Mouse (Mus musculus) midbrain, embryonic 12.5 days (tissue): Measurements from ENCODE around the gene Olfr1466. TPM values are rescaled to one million over a fixed set of nuclear protein-coding genes. Genes with fewer than 3 reads are reported as not detected.

ENCODE experiments used
- ATAC-seq: fragments of 200-750 bp; cut with Nextera tagmentation; 2 replicates; pipeline ENCODE4 v1.8.0; 2017; ENCODE audit warnings: low read depth, moderate TSS enrichment, moderate library complexity; ENCODE audit not compliant: low FRiP score
- H3K27ac ChIP-seq: fragments of 300-500 bp; sonication (generic); replicated peaks from 2 replicates; pipeline ENCODE4 v1.5.1; 2016; ENCODE audit warnings: mild to moderate bottlenecking
- H3K27me3 ChIP-seq: fragments of 300-500 bp; sonication (generic); 2 replicates; pipeline ENCODE4 v1.6.1; 2016; ENCODE audit warnings: mild to moderate bottlenecking
- H3K36me3 ChIP-seq: fragments of 300-500 bp; sonication (generic); 2 replicates; pipeline ENCODE4 v1.6.1; 2016
- H3K4me1 ChIP-seq: fragments of 300-500 bp; sonication (generic); 2 replicates; pipeline ENCODE4 v1.6.1; 2016
- H3K4me2 ChIP-seq: fragments of 300-500 bp; sonication (generic); replicated peaks from 2 replicates; pipeline ENCODE4 v1.6.1; 2016; ENCODE audit warnings: mild to moderate bottlenecking, moderate library complexity
- H3K4me3 ChIP-seq: fragments of 300-500 bp; sonication (generic); 2 replicates; pipeline ENCODE4 v1.5.1; 2016; ENCODE audit warnings: mild to moderate bottlenecking
- H3K9ac ChIP-seq: fragments of 300-500 bp; sonication (generic); replicated peaks from 2 replicates; pipeline ENCODE4 v1.6.1; 2016; ENCODE audit warnings: mild to moderate bottlenecking, moderate library complexity
- H3K9me3 ChIP-seq: fragments of 300-500 bp; sonication (generic); 2 replicates; pipeline ENCODE4 v1.6.1; 2016; ENCODE audit warnings: mild to moderate bottlenecking
- WGBS: fragments of 180-500 bp; shearing (Covaris S2); methylation state at CpG from one replicate; pipeline ENCODE4 v1.1.7; 2016; 5-methylcytosine and 5-hydroxymethylcytosine counted together
- polyA plus RNA-seq: library from polyadenylated mRNA; unstranded; fragments of >200 nt; fragmentation: Nextera tagmentation; extraction: Ambion mirVana; gene quantifications from 2 replicates; pipeline ENCODE4 v1.2.1, GENCODE M21; 2016

The Olfr1466 gene
- polyA plus RNA-seq: not detected in 2 replicates

DNA sequence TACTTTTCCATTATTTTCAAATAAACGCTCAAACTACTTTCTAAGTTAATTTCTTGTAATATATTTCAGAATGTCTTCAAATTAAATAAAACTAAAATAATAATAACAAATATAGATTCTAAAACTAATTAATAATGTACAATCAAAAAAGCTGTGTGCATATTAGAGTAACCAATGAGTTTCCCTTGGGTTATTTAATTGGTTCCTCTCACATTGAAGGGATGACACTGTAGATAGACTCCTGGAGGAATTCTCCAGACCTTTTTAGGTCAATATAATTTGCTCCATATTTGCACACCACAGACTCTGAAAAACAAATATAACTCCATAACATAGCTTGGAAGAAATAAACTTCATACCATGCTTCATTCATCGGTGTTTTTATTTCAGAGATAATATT lies at the start of gene Olfr1466:
Olfr1466 (plus strand) TSS at position 301 of the 400 bp plus-strand sequence.
- 93% methylated on average over 2 of the region's 2 CpGs for WGBS
- H3K27ac ChIP-seq: no peak within 1 kb of the TSS

DNA sequence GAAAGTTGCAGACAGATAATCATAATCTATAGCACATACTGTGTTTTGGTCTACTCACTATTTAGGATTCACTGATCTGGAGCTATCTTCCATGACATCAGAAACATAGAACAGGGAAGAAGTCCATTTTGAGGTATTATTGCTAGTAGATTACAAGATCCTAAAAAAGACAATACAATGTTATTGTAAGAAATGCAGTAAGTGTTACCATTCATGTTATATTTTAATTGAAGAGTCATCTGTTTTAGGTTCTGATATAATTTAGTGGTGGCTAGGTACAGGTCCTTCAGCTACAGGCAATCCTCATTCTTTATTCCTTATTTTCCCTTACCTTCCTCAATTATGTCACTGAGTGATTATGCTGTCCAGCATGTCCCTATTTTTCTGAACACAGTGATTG lies 23.2 kb upstream of the Olfr1466 start, which contains the start of gene Olfr1465:
Olfr1465 (minus strand) TSS at position 101 of the 400 bp plus-strand sequence.
- H3K9me3 ChIP-seq: peaks cover 13% of the 10 kb centered on the region; the same call in 1 of the 2 replicates
- no peaks in the 10 kb centered on the region for H3K36me3 ChIP-seq
- ATAC-seq: no peak
- no peak within 1 kb of the TSS for H3K27ac ChIP-seq
- no peaks in the 10 kb centered on the region for H3K27me3 ChIP-seq
- no peak within 1 kb of the TSS for H3K4me2 ChIP-seq
- H3K4me3 ChIP-seq: no peak within 1 kb of the TSS
- no peaks in the 10 kb centered on the region for H3K4me1 ChIP-seq
- H3K9ac ChIP-seq: no peak within 1 kb of the TSS

More for the DNA sequence above, at the start of gene Olfr1466:
- Histone ChIP-seq H3K27me3 (no peaks in the 10 kb centered on the region), H3K4me2 (no peak within 1 kb of the TSS), H3K9me3 (peaks cover 24% of the 10 kb centered on the region), H3K4me3 (no peak within 1 kb of the TSS), H3K36me3 (no peaks in the 10 kb centered on the region), H3K9ac (no peak within 1 kb of the TSS), H3K4me1 (no peaks in the 10 kb centered on the region)
- ATAC-seq: no peak

DNA sequence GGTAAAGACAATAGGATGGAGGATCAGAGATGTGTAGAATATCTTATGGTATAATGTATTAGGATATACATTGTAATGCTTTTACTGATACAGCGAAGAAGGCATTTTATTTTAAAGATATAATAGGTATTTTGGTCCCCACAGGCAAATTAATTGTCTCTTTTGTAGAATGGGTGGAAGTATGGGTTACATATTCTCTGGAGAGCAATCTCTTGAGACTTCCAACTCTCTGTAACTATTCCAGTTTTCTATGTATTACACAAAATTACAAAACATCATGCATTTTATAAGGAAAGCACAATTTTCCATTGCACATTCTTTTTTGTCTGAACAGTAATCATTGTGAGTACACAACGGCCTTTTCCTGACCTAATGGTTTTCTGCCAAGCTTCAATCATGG lies 23.3 kb downstream of the Olfr1466 start, which contains the start of gene Olfr1467:
Olfr1467 (plus strand) TSS at position 301 of the 400 bp plus-strand sequence.
- ATAC-seq: no peak
- no peak within 1 kb of the TSS for H3K27ac ChIP-seq
- H3K36me3 ChIP-seq: no peaks in the 10 kb centered on the region
- H3K9ac ChIP-seq: no peak within 1 kb of the TSS
- H3K4me2 ChIP-seq: no peak within 1 kb of the TSS
- 72% methylated on average over 2 of the region's 2 CpGs for WGBS
- peaks cover 21% of the 10 kb centered on the region for H3K9me3 ChIP-seq
- H3K27me3 ChIP-seq: no peaks in the 10 kb centered on the region
- H3K4me3 ChIP-seq: no peak within 1 kb of the TSS
- no peaks in the 10 kb centered on the region for H3K4me1 ChIP-seq

Other genes with a start within 250 kb of the Olfr1466 start
- gene Olfr1457, start 241.0 kb upstream of the Olfr1466 start, polyA plus RNA-seq: not detected in 2 replicates
- gene Olfr1458, start 232.1 kb upstream of the Olfr1466 start, polyA plus RNA-seq: not detected in 2 replicates
- gene Olfr1459, start 189.3 kb upstream of the Olfr1466 start, polyA plus RNA-seq: not detected in 2 replicates
- gene Olfr1461, start 175.9 kb upstream of the Olfr1466 start, polyA plus RNA-seq: not detected in 2 replicates
- gene Olfr1462, start 153.1 kb upstream of the Olfr1466 start, polyA plus RNA-seq: not detected in 2 replicates
- not detected in 2 replicates for gene Olfr1463, start 107.5 kb upstream of the Olfr1466 start, polyA plus RNA-seq
- not detected in 2 replicates for gene Olfr1465, start 23.3 kb upstream of the Olfr1466 start, polyA plus RNA-seq
- not detected in 2 replicates for gene Olfr1467, start 23.4 kb downstream of the Olfr1466 start, polyA plus RNA-seq
- gene Olfr1469, start 69.0 kb downstream of the Olfr1466 start, polyA plus RNA-seq: not detected in 2 replicates
- gene Olfr1471, start 104.5 kb downstream of the Olfr1466 start, polyA plus RNA-seq: not detected in 2 replicates
- not detected in 2 replicates for gene Olfr1472, start 117.2 kb downstream of the Olfr1466 start, polyA plus RNA-seq
- not detected in 2 replicates for gene Olfr1474, start 130.7 kb downstream of the Olfr1466 start, polyA plus RNA-seq
- gene Olfr1475, start 141.3 kb downstream of the Olfr1466 start, polyA plus RNA-seq: not detected in 2 replicates
- not detected in 2 replicates for gene Olfr1477, start 161.7 kb downstream of the Olfr1466 start, polyA plus RNA-seq
- gene Olfr1480, start 189.1 kb downstream of the Olfr1466 start, polyA plus RNA-seq: not detected in 2 replicates
- not detected in 2 replicates for gene Olfr1484, start 244.6 kb downstream of the Olfr1466 start, polyA plus RNA-seq